8 mouse cellular contexts compared by ENCODE assay signal in genomic region chr11:68946806-68947440, GRCm38 (mm10). TPM values are rescaled to one million over a fixed set of nuclear protein-coding genes. Genes with fewer than 3 reads are reported as not detected.
DNase-seq lines count a peak whose midpoint lies in the region; ATAC-seq and TF ChIP-seq lines count a peak whose summit lies in the region.

No protein-coding gene starts in this region.

- no peaks in the 10 kb centered on the region for H3K9me3 ChIP-seq in liver, embryonic 11.5 days (ENCODE audit: control insufficient read depth, low read length)
- H3K9me3 ChIP-seq in liver, postnatal 0 days (ENCODE audit: low read length) = no peaks in the 10 kb centered on the region

- no peak overlapping the region for H3K27ac ChIP-seq in liver, embryonic 11.5 days (ENCODE audit: low read depth, low read length)
- no peak overlapping the region for H3K27ac ChIP-seq in liver, postnatal 0 days (ENCODE audit: low read depth)
- peak overlapping the region; percentile 56; the same call in 1 of the 2 replicates for H3K27ac ChIP-seq in embryonic fibroblast, embryonic 13.5 days (ENCODE audit: insufficient read depth, low read length)

- intact Hi-C loops in left cerebral cortex, postnatal 14 days (cut with DNase I) = no loop called here

- no peak for DNase-seq in liver, embryonic 11.5 days (ENCODE audit: low spot score)
- no peak for DNase-seq in liver, postnatal 0 days
- DNase-seq in left cerebral cortex, postnatal 14 days (ENCODE audit: low spot score in 2 of 2) = peak; percentile 67 to 82
- DNase-seq in right cerebral cortex, postnatal 25 days = peak; percentile 58
- DNase-seq in spleen, postnatal 10 days (ENCODE audit: low spot score in 2 of 2) = no peak
- DNase-seq in adrenal gland, adult 18-20 months (ENCODE audit: low spot score in 2 of 2) = no peak
- no peak for DNase-seq in testis, postnatal 10 days (ENCODE audit: low spot score)

- no peak for ATAC-seq in liver, embryonic 11.5 days (replicated peaks; ENCODE audit: low FRiP score)
- ATAC-seq in liver, postnatal 0 days = no peak

- H3K4me1 ChIP-seq in liver, embryonic 11.5 days (replicated peaks; ENCODE audit: control insufficient read depth, insufficient read depth, low read length) = no peaks in the 10 kb centered on the region
- no peaks in the 10 kb centered on the region for H3K4me1 ChIP-seq in liver, postnatal 0 days (ENCODE audit: insufficient read depth)
- H3K4me1 ChIP-seq in embryonic fibroblast, embryonic 13.5 days (ENCODE audit: control insufficient read depth, insufficient read depth, low read length) = peaks cover 10% of the 10 kb centered on the region

- H3K4me2 ChIP-seq in liver, embryonic 11.5 days = peak overlapping the region; percentile 29; the same call in 1 of the 2 replicates
- no peak overlapping the region for H3K4me2 ChIP-seq in liver, postnatal 0 days (ENCODE audit: low read depth, low read length)

- H3K36me3 ChIP-seq in liver, embryonic 11.5 days (ENCODE audit: control insufficient read depth, insufficient read depth, low read length) = no peaks in the 10 kb centered on the region
- H3K36me3 ChIP-seq in liver, postnatal 0 days (replicated peaks; ENCODE audit: insufficient read depth, low read length) = no peaks in the 10 kb centered on the region

- 32% methylated on average over 16 of the region's 16 CpGs for WGBS in liver, embryonic 11.5 days
- 46% methylated on average over 16 of the region's 16 CpGs for WGBS in liver, postnatal 0 days (ENCODE audit: insufficient replicate concordance)

- TF ChIP-seq EP300 in liver, postnatal 0 days (IDR thresholded peaks at IDR 0.05; ENCODE audit: low read depth) = no peak

- peaks cover 7% of the 10 kb centered on the region for H3K27me3 ChIP-seq in liver, embryonic 11.5 days (replicated peaks; ENCODE audit: control insufficient read depth, insufficient read depth, low read length)
- peaks cover 5% of the 10 kb centered on the region for H3K27me3 ChIP-seq in liver, postnatal 0 days (ENCODE audit: insufficient read depth, low read length)

- TF ChIP-seq CTCF in liver, postnatal 0 days (IDR thresholded peaks at IDR 0.05; ENCODE audit: low read depth) = no peak
- TF ChIP-seq CTCF in embryonic fibroblast, embryonic 13.5 days (IDR thresholded peaks at IDR 0.05; ENCODE audit: borderline replicate concordance, insufficient read depth, low read length) = no peak

- no peak overlapping the region for H3K9ac ChIP-seq in liver, embryonic 11.5 days (ENCODE audit: low read depth, low read length)
- H3K9ac ChIP-seq in liver, postnatal 0 days (replicated peaks) = no peak overlapping the region

- no peak overlapping the region; the same call in 1 of the 2 replicates for H3K4me3 ChIP-seq in liver, embryonic 11.5 days (ENCODE audit: low read depth, low read length)
- H3K4me3 ChIP-seq in liver, postnatal 0 days (ENCODE audit: low read depth, low read length) = no peak overlapping the region
- H3K4me3 ChIP-seq in embryonic fibroblast, embryonic 13.5 days (ENCODE audit: insufficient read depth, low read length) = peak overlapping the region; percentile 3; the same call in 1 of the 2 replicates

- no peak for TF ChIP-seq POLR2A in embryonic fibroblast, embryonic 13.5 days (IDR thresholded peaks at IDR 0.05; ENCODE audit: low read depth, low read length)

RNA-seq across cellular contexts. Expression of gene Arhgef15, which starts 10.4 kb away (rescaled TPM):
- polyA plus RNA-seq in liver, embryonic 11.5 days (2014; fragmentation: Nextera tagmentation; extraction: Ambion mirVana) = 5.8 and 6.8 TPM in 2 replicates
- polyA plus RNA-seq in liver, postnatal 0 days (2015; fragmentation: Nextera tagmentation; extraction: Ambion mirVana) = 1.8 TPM in 2 replicates
- polyA plus RNA-seq in embryonic fibroblast, embryonic 13.5 days (2011; ENCODE audit: insufficient read length, low read depth, missing spikeins) = 0.55 and 1.4 TPM in 2 replicates
- total RNA-seq in left cerebral cortex, postnatal 14 days (2021) = 10 to 100 TPM; 20.9 to 22.6 TPM
- total RNA-seq in adrenal gland, adult 18-20 months (2021) = 10 to 100 TPM; 18.5 to 19.5 TPM

RNA-seq across cellular contexts. Expression of gene Odf4, which starts 20.0 kb away (rescaled TPM):
- not detected in 2 replicates for polyA plus RNA-seq in liver, embryonic 11.5 days (2014; fragmentation: Nextera tagmentation; extraction: Ambion mirVana)
- polyA plus RNA-seq in liver, postnatal 0 days (2015; fragmentation: Nextera tagmentation; extraction: Ambion mirVana) = not detected in 2 replicates
- not detected in 2 replicates for polyA plus RNA-seq in embryonic fibroblast, embryonic 13.5 days (2011; ENCODE audit: insufficient read length, low read depth, missing spikeins)
- total RNA-seq in left cerebral cortex, postnatal 14 days (2021) = under 1 TPM in 1 of 2 experiments, not detected in 1; 0.88 TPM
- under 1 TPM in 1 of 2 experiments, not detected in 1; 0.46 TPM for total RNA-seq in adrenal gland, adult 18-20 months (2021)

RNA-seq across cellular contexts. Expression of gene Slc25a35, which starts 21.0 kb away (rescaled TPM):
- 1.4 and 1.7 TPM in 2 replicates for polyA plus RNA-seq in liver, embryonic 11.5 days (2014; fragmentation: Nextera tagmentation; extraction: Ambion mirVana)
- 0.60 and 0.94 TPM in 2 replicates for polyA plus RNA-seq in liver, postnatal 0 days (2015; fragmentation: Nextera tagmentation; extraction: Ambion mirVana)
- 4.9 and 5.7 TPM in 2 replicates for polyA plus RNA-seq in embryonic fibroblast, embryonic 13.5 days (2011; ENCODE audit: insufficient read length, low read depth, missing spikeins)
- 1 to 10 TPM; 4.8 to 5.4 TPM for total RNA-seq in left cerebral cortex, postnatal 14 days (2021)
- 10 to 100 TPM; 30.6 to 55.5 TPM for total RNA-seq in adrenal gland, adult 18-20 months (2021)

RNA-seq across cellular contexts. Expression of gene Rangrf, which starts 28.1 kb away (rescaled TPM):
- polyA plus RNA-seq in liver, embryonic 11.5 days (2014; fragmentation: Nextera tagmentation; extraction: Ambion mirVana) = 94.4 and 97.5 TPM in 2 replicates
- polyA plus RNA-seq in liver, postnatal 0 days (2015; fragmentation: Nextera tagmentation; extraction: Ambion mirVana) = 9.4 and 11.2 TPM in 2 replicates
- 35.4 and 38.2 TPM in 2 replicates for polyA plus RNA-seq in embryonic fibroblast, embryonic 13.5 days (2011; ENCODE audit: insufficient read length, low read depth, missing spikeins)
- total RNA-seq in left cerebral cortex, postnatal 14 days (2021) = 10 to 100 TPM; 14.6 to 17.2 TPM
- 10 to 100 TPM; 13.5 to 16.7 TPM for total RNA-seq in adrenal gland, adult 18-20 months (2021)

RNA-seq across cellular contexts. Expression of gene Rpl26, which starts 45.5 kb away (rescaled TPM):
- polyA plus RNA-seq in liver, embryonic 11.5 days (2014; fragmentation: Nextera tagmentation; extraction: Ambion mirVana) = 1,252 and 1,388 TPM in 2 replicates
- polyA plus RNA-seq in liver, postnatal 0 days (2015; fragmentation: Nextera tagmentation; extraction: Ambion mirVana) = 531 and 540 TPM in 2 replicates
- 3,230 and 3,899 TPM in 2 replicates for polyA plus RNA-seq in embryonic fibroblast, embryonic 13.5 days (2011; ENCODE audit: insufficient read length, low read depth, missing spikeins)
- 100 to 1,000 TPM; 597 to 631 TPM for total RNA-seq in left cerebral cortex, postnatal 14 days (2021)
- total RNA-seq in adrenal gland, adult 18-20 months (2021) = 1,000 to 10,000 TPM; 1,157 to 1,226 TPM

Comparison
In these comparisons a context has a peak if more than half of its experiments do, and no peak if none do; other contexts are left out.
1. DNase-seq: peak in left cerebral cortex, postnatal 14 days (2 of 2) and right cerebral cortex, postnatal 25 days (single experiment); none in liver, embryonic 11.5 days (single experiment), liver, postnatal 0 days (single experiment), spleen, postnatal 10 days (0 of 2), adrenal gland, adult 18-20 months (0 of 2) and testis, postnatal 10 days (single experiment).